Mouse (Mus musculus): ENCODE measurements around the gene Alcam. TPM values are rescaled to one million over a fixed set of nuclear protein-coding genes. Genes with fewer than 3 reads are reported as not detected.

The Alcam gene
- polyA plus RNA-seq, 1 experiment from 2014 or later: 38.6 TPM

GRCm38 (mm10) chr16:52452862-52453715, 785 bp downstream of the Alcam start:
- Histone ChIP-seq H3K4me3 (peak overlapping the region; percentile 44), H3K4me1 (peaks cover 29% of the 10 kb centered on the region), H3K36me3 (no peaks in the 10 kb centered on the region), H3K9ac (peak overlapping the region; percentile 64), H3K27ac (no peak overlapping the region), H3K9me3 (replicated peaks) (no peaks in the 10 kb centered on the region), H3K27me3 (peaks cover 13% of the 10 kb centered on the region; the same call in 1 of the 2 replicates), H3K4me2 (replicated peaks) (peak overlapping the region; percentile 84)
- ATAC-seq (ENCODE audit: low FRiP score): peak; percentile 97
- WGBS: under 1% methylated on average over 47 of the region's 55 CpGs

GRCm38 (mm10) chr16:52452477-52452831, 1.4 kb downstream of the Alcam start:
- ATAC-seq (ENCODE audit: low FRiP score): no peak; the same call in 1 of the 2 replicates
- WGBS: 1% methylated on average over 25 of the region's 26 CpGs

GRCm38 (mm10) chr16:52451786-52452476, 1.9 kb downstream of the Alcam start:
- under 1% methylated on average over 23 of the region's 23 CpGs for WGBS
- Histone ChIP-seq H3K4me2 (replicated peaks) (peak overlapping the region; percentile 84), H3K27ac (no peak overlapping the region), H3K4me3 (peak overlapping the region; percentile 44), H3K4me1 (peaks cover 29% of the 10 kb centered on the region), H3K27me3 (peaks cover 13% of the 10 kb centered on the region; the same call in 1 of the 2 replicates), H3K36me3 (no peaks in the 10 kb centered on the region), H3K9ac (peak overlapping the region; percentile 64), H3K9me3 (replicated peaks) (no peaks in the 10 kb centered on the region)
- peak; percentile 5 for ATAC-seq (ENCODE audit: low FRiP score)

More at GRCm38 (mm10) chr16:52452477-52452831, 1.4 kb downstream of the Alcam start:
- Histone ChIP-seq H3K4me3 (peak overlapping the region; percentile 44), H3K27ac (no peak overlapping the region), H3K4me1 (peaks cover 29% of the 10 kb centered on the region), H3K27me3 (peaks cover 13% of the 10 kb centered on the region; the same call in 1 of the 2 replicates), H3K4me2 (replicated peaks) (peak overlapping the region; percentile 84), H3K9me3 (replicated peaks) (no peaks in the 10 kb centered on the region), H3K36me3 (no peaks in the 10 kb centered on the region), H3K9ac (peak overlapping the region; percentile 64)

- Histone ChIP-seq H3K4me3 (peak overlapping the region; percentile 44), H3K27ac (no peak overlapping the region), H3K4me2 (replicated peaks) (peak overlapping the region; percentile 84), H3K27me3 (peaks cover 13% of the 10 kb centered on the region; the same call in 1 of the 2 replicates), H3K9ac (peak overlapping the region; percentile 59), H3K4me1 (peaks cover 29% of the 10 kb centered on the region), H3K9me3 (replicated peaks) (no peaks in the 10 kb centered on the region), H3K36me3 (no peaks in the 10 kb centered on the region)
- under 1% methylated on average over 15 of the region's 15 CpGs for WGBS
- ATAC-seq (ENCODE audit: low FRiP score): no peak
Measured at GRCm38 (mm10) chr16:52451101-52451785, 2.6 kb downstream of the Alcam start.

GRCm38 (mm10) chr16:52450245-52451100, 3.4 kb downstream of the Alcam start:
- no peaks in the 10 kb centered on the region for H3K36me3 ChIP-seq
- peak overlapping the region; percentile 52 for H3K27ac ChIP-seq
- H3K27me3 ChIP-seq: peaks cover 13% of the 10 kb centered on the region; the same call in 1 of the 2 replicates
- no peaks in the 10 kb centered on the region for H3K9me3 ChIP-seq (replicated peaks)
- H3K9ac ChIP-seq: peak overlapping the region; percentile 59
- ATAC-seq (ENCODE audit: low FRiP score): no peak
- peak overlapping the region; percentile 84 for H3K4me2 ChIP-seq (replicated peaks)
- H3K4me3 ChIP-seq: peak overlapping the region; percentile 44
- H3K4me1 ChIP-seq: peaks cover 29% of the 10 kb centered on the region
- under 1% methylated on average over 28 of the region's 28 CpGs for WGBS

GRCm38 (mm10) chr16:52449889-52450244, 4.0 kb downstream of the Alcam start:
- H3K27me3 ChIP-seq: peaks cover 13% of the 10 kb centered on the region; the same call in 1 of the 2 replicates
- peak overlapping the region; percentile 59; the same call in 1 of the 2 replicates for H3K9ac ChIP-seq
- peak overlapping the region; percentile 84 for H3K4me2 ChIP-seq (replicated peaks)
- ATAC-seq (ENCODE audit: low FRiP score): no peak
- H3K27ac ChIP-seq: peak overlapping the region; percentile 52
- no peaks in the 10 kb centered on the region for H3K36me3 ChIP-seq
- WGBS: 4% methylated on average over 3 of the region's 3 CpGs
- H3K9me3 ChIP-seq (replicated peaks): no peaks in the 10 kb centered on the region
- peaks cover 29% of the 10 kb centered on the region for H3K4me1 ChIP-seq
- peak overlapping the region; percentile 44 for H3K4me3 ChIP-seq

- no peaks in the 10 kb centered on the region for H3K36me3 ChIP-seq
- no peak for ATAC-seq (ENCODE audit: low FRiP score)
- H3K9ac ChIP-seq: no peak overlapping the region
- no peak overlapping the region for H3K27ac ChIP-seq
- no peak overlapping the region for H3K4me2 ChIP-seq (replicated peaks)
- 93% methylated on average over 3 of the region's 3 CpGs for WGBS
- no peak overlapping the region for H3K4me3 ChIP-seq
- H3K4me1 ChIP-seq: peaks cover 11% of the 10 kb centered on the region
- H3K27me3 ChIP-seq: peaks cover 4% of the 10 kb centered on the region; the same call in 1 of the 2 replicates
- no peaks in the 10 kb centered on the region for H3K9me3 ChIP-seq (replicated peaks)
Measured at GRCm38 (mm10) chr16:52445984-52446383, 7.9 kb downstream of the Alcam start.

- H3K9ac ChIP-seq: no peak overlapping the region
- WGBS: 52% methylated on average over 9 of the region's 9 CpGs
- no peaks in the 10 kb centered on the region for H3K9me3 ChIP-seq (replicated peaks)
- no peaks in the 10 kb centered on the region for H3K4me1 ChIP-seq
- no peak overlapping the region for H3K27ac ChIP-seq
- H3K36me3 ChIP-seq: no peaks in the 10 kb centered on the region
- no peak for ATAC-seq (ENCODE audit: low FRiP score)
- no peak overlapping the region for H3K4me3 ChIP-seq
- no peak overlapping the region for H3K4me2 ChIP-seq (replicated peaks)
- no peaks in the 10 kb centered on the region for H3K27me3 ChIP-seq
Measured at GRCm38 (mm10) chr16:52443635-52444505, 10.0 kb downstream of the Alcam start.

- Histone ChIP-seq H3K9me3 (replicated peaks) (no peaks in the 10 kb centered on the region), H3K4me1 (no peaks in the 10 kb centered on the region), H3K4me3 (no peak overlapping the region), H3K36me3 (no peaks in the 10 kb centered on the region), H3K27me3 (no peaks in the 10 kb centered on the region), H3K9ac (no peak overlapping the region), H3K27ac (no peak overlapping the region), H3K4me2 (replicated peaks) (no peak overlapping the region)
- 69% methylated on average over 1 of the region's 1 CpGs for WGBS
- no peak for ATAC-seq (ENCODE audit: low FRiP score)
Measured at GRCm38 (mm10) chr16:52443055-52443454, 10.8 kb downstream of the Alcam start.

GRCm38 (mm10) chr16:52439600-52439999, 14.3 kb downstream of the Alcam start:
- Histone ChIP-seq H3K9me3 (replicated peaks) (no peaks in the 10 kb centered on the region), H3K36me3 (no peaks in the 10 kb centered on the region), H3K27me3 (no peaks in the 10 kb centered on the region), H3K4me1 (no peaks in the 10 kb centered on the region), H3K4me2 (replicated peaks) (no peak overlapping the region), H3K9ac (no peak overlapping the region), H3K27ac (no peak overlapping the region), H3K4me3 (no peak overlapping the region)
- no peak for ATAC-seq (ENCODE audit: low FRiP score)

- Histone ChIP-seq H3K4me3 (no peak overlapping the region), H3K4me1 (no peaks in the 10 kb centered on the region), H3K9me3 (replicated peaks) (no peaks in the 10 kb centered on the region), H3K27ac (no peak overlapping the region), H3K36me3 (no peaks in the 10 kb centered on the region), H3K27me3 (no peaks in the 10 kb centered on the region), H3K9ac (no peak overlapping the region), H3K4me2 (replicated peaks) (no peak overlapping the region)
- ATAC-seq (ENCODE audit: low FRiP score): no peak
- WGBS: 87% methylated on average over 6 of the region's 6 CpGs
Measured at GRCm38 (mm10) chr16:52439007-52439406, 14.9 kb downstream of the Alcam start.
